Mouse (Mus musculus): ENCODE results near the gene Slc39a7. TPM values are rescaled to one million over a fixed set of nuclear protein-coding genes. Genes with fewer than 3 reads are reported as not detected.
"Not testable (repeated sequence)": the region's sequence is repeated elsewhere in the genome, so short reads cannot be mapped to it uniquely, and the experiment has no call there.

Gene Slc39a7
- polyA plus RNA-seq, 2 experiments, result 132 to 197 TPM

DNA sequence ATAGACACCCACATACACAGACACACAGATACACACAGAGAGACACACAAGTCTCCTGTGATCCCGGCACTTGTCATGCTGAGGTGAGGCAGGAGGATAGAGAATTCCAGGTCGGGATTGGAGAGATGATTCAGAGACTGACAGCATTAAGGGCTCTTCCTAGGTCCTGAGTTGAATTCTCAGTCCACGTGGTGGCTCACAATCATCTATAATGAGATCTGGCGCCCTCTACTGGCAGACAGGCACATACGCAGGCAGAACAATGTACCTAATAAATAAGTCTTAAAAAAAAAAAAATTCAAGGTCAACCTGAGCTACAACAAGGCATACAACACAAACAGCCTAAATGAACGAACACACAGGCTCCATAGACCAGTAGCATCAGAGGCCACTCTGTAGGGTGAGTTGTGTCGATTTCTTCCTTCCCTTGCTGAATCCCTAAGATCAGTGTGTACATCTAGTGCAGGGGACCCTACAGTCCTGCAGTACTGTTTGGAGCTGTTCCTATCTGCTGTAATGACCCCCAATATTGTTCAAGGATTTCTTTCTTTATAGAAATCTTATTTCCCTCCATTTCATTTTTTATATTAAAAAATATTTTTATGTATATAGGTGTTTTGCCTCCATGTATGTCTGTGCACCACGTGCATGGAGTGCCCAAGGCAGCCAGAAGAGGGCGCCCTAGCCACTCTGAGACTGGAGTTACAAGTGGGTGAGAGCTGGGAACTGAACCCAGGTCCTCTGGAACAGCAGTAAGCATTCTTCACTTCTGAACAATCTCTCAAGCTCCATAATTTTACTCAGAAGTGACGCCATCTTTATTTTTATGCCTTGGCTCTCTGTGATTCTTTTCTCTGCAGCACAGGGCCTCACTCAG, 39.5 kb downstream of the Slc39a7 start:
- Histone ChIP-seq H3K27me3 (ENCODE audit: control insufficient read depth, insufficient read depth, low read length) (no peaks in the 10 kb centered on the region), H3K9ac (ENCODE audit: low read depth, low read length, severe bottlenecking) (no peak overlapping the region), H3K4me2 (replicated peaks; ENCODE audit: low read depth, low read length, severe bottlenecking) (no peak overlapping the region), H3K27ac (replicated peaks; ENCODE audit: low read depth, low read length) (no peak overlapping the region), H3K36me3 (ENCODE audit: control insufficient read depth, insufficient read depth, low read length) (no peaks in the 10 kb centered on the region), H3K4me1 (ENCODE audit: control insufficient read depth, insufficient read depth, low read length) (no peaks in the 10 kb centered on the region), H3K4me3 (replicated peaks; ENCODE audit: low read length) (no peak overlapping the region), H3K9me3 (ENCODE audit: control insufficient read depth, low read length) (no peaks in the 10 kb centered on the region)
- WGBS, result 31% methylated on average over 10 of the region's 10 CpGs
- TF ChIP-seq POLR2A (IDR thresholded peaks at IDR 0.05; ENCODE audit: borderline replicate concordance, extremely low read depth, insufficient read depth, insufficient read length), result no peak
- DNase-seq (ENCODE audit: low spot score) (peak; percentile 75), ATAC-seq (ENCODE audit: low FRiP score, low read depth) (no peak)

DNA sequence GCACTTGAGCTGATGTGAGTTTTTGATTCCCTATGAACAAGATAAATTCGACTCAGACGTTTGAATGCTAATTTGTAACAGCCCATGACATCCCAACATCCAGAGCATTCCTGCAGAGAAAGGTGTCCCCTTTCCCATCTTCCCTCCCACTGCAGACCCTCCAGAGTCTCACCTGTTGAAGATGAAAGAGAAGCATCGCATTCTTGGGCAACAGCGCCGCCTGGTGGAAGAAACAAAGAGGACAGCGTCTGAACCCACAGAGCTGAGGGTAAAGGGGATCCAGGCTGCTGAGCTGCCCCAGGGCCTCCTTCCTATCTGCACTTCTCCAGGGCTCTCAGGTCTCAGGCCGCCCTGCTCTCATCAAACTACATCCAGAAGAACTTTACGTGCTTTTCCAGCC, 49.3 kb downstream of the Slc39a7 start:
- peaks cover 29% of the 10 kb centered on the region for H3K27me3 ChIP-seq (ENCODE audit: control insufficient read depth, insufficient read depth, low read length)
- DNase-seq (ENCODE audit: low spot score); H3K4me1 ChIP-seq (ENCODE audit: control insufficient read depth, insufficient read depth, low read length); H3K9me3 ChIP-seq (ENCODE audit: control insufficient read depth, low read length); H3K36me3 ChIP-seq (ENCODE audit: control insufficient read depth, insufficient read depth, low read length); H3K9ac ChIP-seq (ENCODE audit: low read depth, low read length, severe bottlenecking); H3K27ac ChIP-seq (replicated peaks; ENCODE audit: low read depth, low read length); ATAC-seq (ENCODE audit: low FRiP score, low read depth): not testable (repeated sequence)
- peak overlapping the region; percentile 44; the same call in 1 of the 2 replicates for H3K4me3 ChIP-seq (replicated peaks; ENCODE audit: low read length)
- WGBS, result 9% methylated on average over 8 of the region's 8 CpGs
- peak overlapping the region; percentile 56; the same call in 1 of the 2 replicates for H3K4me2 ChIP-seq (replicated peaks; ENCODE audit: low read depth, low read length, severe bottlenecking)

DNA sequence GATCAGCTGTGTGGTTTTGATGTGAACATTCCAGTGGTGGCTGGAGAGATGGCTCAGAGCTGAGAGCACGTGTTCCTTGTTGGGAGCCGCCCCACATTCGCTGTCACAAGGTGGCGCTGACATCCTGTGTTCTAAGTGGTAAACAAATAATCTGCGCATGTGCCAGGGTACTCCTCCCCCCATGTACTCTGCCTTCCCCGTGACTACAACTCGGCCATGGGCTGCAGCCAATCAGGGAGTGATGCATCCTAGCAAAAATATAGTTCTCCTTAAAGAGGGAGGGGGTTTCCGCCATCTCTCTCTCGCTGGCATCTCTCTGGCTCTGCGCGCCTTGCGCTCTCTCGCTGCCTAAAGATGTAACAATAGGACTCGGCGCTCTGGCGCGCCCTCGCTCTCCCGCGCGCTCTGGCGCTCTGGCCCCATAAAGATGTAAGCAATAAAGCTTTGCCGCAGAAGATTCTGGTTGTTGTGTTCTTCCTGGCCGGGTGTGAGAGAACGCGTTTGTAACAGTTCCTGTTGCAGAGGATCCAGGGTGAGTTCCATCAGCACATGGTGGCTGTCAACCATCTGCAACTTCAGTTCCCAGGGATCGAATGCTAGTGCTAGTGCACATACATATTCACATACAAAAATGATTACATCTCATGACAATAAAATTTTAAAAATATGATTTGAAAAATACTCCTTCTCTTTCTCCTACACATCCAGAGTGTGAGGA, 50.1 kb downstream of the Slc39a7 start:
- peak; percentile 94 for ATAC-seq (ENCODE audit: low FRiP score, low read depth)
- not testable (repeated sequence) for H3K4me1 ChIP-seq (ENCODE audit: control insufficient read depth, insufficient read depth, low read length); H3K36me3 ChIP-seq (ENCODE audit: control insufficient read depth, insufficient read depth, low read length); H3K9me3 ChIP-seq (ENCODE audit: control insufficient read depth, low read length)
- WGBS, result 1% methylated on average over 27 of the region's 27 CpGs
- Histone ChIP-seq H3K4me2 (replicated peaks; ENCODE audit: low read depth, low read length, severe bottlenecking) (peak overlapping the region; percentile 56), H3K27me3 (ENCODE audit: control insufficient read depth, insufficient read depth, low read length) (peaks cover 29% of the 10 kb centered on the region), H3K4me3 (replicated peaks; ENCODE audit: low read length) (peak overlapping the region; percentile 44), H3K9ac (ENCODE audit: low read depth, low read length, severe bottlenecking) (peak overlapping the region; percentile 45), H3K27ac (replicated peaks; ENCODE audit: low read depth, low read length) (peak overlapping the region; percentile 61; the same call in 1 of the 2 replicates)
- peak; percentile 96 for DNase-seq (ENCODE audit: low spot score)
- peak; percentile 53; the same call in 1 of the 2 replicates for TF ChIP-seq POLR2A (IDR thresholded peaks at IDR 0.05; ENCODE audit: borderline replicate concordance, extremely low read depth, insufficient read depth, insufficient read length)

DNA sequence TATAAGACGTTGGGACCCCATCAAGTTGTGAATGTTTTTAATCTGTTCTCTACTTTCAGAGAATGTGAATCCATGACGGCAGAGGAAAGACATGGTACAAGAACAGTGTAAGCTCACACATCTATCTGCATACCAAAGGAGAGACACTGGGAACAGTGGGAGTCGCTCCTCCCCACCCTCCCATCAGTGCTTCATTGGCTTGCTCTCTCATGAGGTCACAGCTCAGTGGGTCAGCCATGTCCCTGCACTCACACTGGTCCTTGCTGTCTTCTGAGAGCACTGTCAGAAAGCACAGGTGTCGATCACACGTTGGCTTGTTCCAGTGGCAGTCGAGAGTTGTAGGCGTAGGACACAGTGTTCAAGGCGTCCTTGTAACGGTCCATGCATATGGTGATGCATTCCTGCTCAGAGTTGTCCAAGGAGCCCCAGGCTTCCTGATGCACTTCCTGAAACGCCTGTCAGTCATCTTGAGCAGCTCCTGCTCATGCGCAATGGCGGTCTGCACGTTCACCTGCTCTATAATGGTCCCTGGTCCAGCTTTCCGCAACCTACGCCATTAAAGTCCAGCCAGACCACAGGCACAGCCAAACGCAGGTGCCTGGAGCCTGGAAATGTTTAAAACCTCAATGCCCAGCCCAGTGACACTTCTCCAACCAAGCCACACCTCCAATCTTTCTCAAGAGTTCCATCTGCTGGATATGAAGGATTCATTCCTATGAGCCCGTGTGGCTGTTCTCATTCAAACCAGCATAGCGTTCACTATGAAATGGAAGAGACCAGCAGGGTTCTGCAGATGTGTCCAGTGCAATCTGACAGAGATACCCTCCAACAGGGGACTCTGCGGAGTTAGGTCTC, 51.1 kb downstream of the Slc39a7 start:
- ATAC-seq (ENCODE audit: low FRiP score, low read depth), result no peak
- no peak overlapping the region for H3K4me3 ChIP-seq (replicated peaks; ENCODE audit: low read length)
- H3K9ac ChIP-seq (ENCODE audit: low read depth, low read length, severe bottlenecking), result no peak overlapping the region
- no peaks in the 10 kb centered on the region for H3K9me3 ChIP-seq (ENCODE audit: control insufficient read depth, low read length)
- no peak for TF ChIP-seq POLR2A (IDR thresholded peaks at IDR 0.05; ENCODE audit: borderline replicate concordance, extremely low read depth, insufficient read depth, insufficient read length)
- WGBS, result 73% methylated on average over 19 of the region's 19 CpGs
- peak; percentile 14 for DNase-seq (ENCODE audit: low spot score)
- H3K27ac ChIP-seq (replicated peaks; ENCODE audit: low read depth, low read length), result no peak overlapping the region
- H3K4me1 ChIP-seq (ENCODE audit: control insufficient read depth, insufficient read depth, low read length), result no peaks in the 10 kb centered on the region
- H3K27me3 ChIP-seq (ENCODE audit: control insufficient read depth, insufficient read depth, low read length), result peaks cover 29% of the 10 kb centered on the region
- H3K36me3 ChIP-seq (ENCODE audit: control insufficient read depth, insufficient read depth, low read length), result no peaks in the 10 kb centered on the region
- peak overlapping the region; percentile 56 for H3K4me2 ChIP-seq (replicated peaks; ENCODE audit: low read depth, low read length, severe bottlenecking)

Data from limb, embryonic 14.5 days (tissue).